Mouse (Mus musculus) liver, postnatal 0 days (tissue): ENCODE data around the gene Atxn10. TPM values are rescaled to one million over a fixed set of nuclear protein-coding genes. Genes with fewer than 3 reads are reported as not detected.
A peak's percentile ranks its signal among the peaks of the same experiment; 100 is the strongest.

Source experiments
- ATAC-seq: fragments of 200-750 bp; cut with Nextera tagmentation; 2 replicates; pipeline ENCODE4 v1.8.0; 2017; ENCODE audit warnings: mild to moderate bottlenecking, moderate library complexity
- DNase-seq: peaks from one replicate; pipeline ENCODE4 v3.0.0-alpha.2; 2016
- H3K27ac ChIP-seq: fragments of 300-500 bp; sonication (generic); 2 replicates; pipeline ENCODE4 v1.5.1; 2014; ENCODE audit warnings: antibody characterized with exemption, moderate library complexity, mild to moderate bottlenecking, low read depth
- H3K27me3 ChIP-seq: fragments of 300-500 bp; sonication (generic); 2 replicates; pipeline ENCODE4 v1.6.1; 2014; ENCODE audit warnings: low read length, control low read depth, mixed read lengths; ENCODE audit not compliant: insufficient read depth
- H3K36me3 ChIP-seq: fragments of 300-500 bp; sonication (generic); replicated peaks from 2 replicates; pipeline ENCODE4 v1.6.1; 2014; ENCODE audit warnings: mild to moderate bottlenecking, control low read depth, low read length, moderate library complexity, mixed read lengths; ENCODE audit not compliant: insufficient read depth
- H3K4me1 ChIP-seq: fragments of 300-500 bp; sonication (generic); 2 replicates; pipeline ENCODE4 v1.6.1; 2014; ENCODE audit warnings: antibody characterized with exemption, mild to moderate bottlenecking, control low read depth; ENCODE audit not compliant: insufficient read depth
- H3K4me2 ChIP-seq: fragments of 300-500 bp; sonication (generic); 2 replicates; pipeline ENCODE4 v1.6.1; 2014; ENCODE audit warnings: low read depth, mild to moderate bottlenecking, low read length, moderate library complexity, mixed read lengths
- H3K4me3 ChIP-seq: fragments of 300-500 bp; sonication (generic); 2 replicates; pipeline ENCODE4 v1.5.1; 2014; ENCODE audit warnings: low read depth, low read length
- H3K9ac ChIP-seq: fragments of 300-500 bp; sonication (generic); replicated peaks from 2 replicates; pipeline ENCODE4 v1.6.1; 2014; ENCODE audit warnings: mild to moderate bottlenecking, moderate library complexity
- H3K9me3 ChIP-seq: fragments of 300-500 bp; sonication (generic); 2 replicates; pipeline ENCODE4 v1.6.1; 2016; ENCODE audit warnings: mild to moderate bottlenecking, control low read depth, low read length, mixed read lengths
- CTCF ChIP-seq: sonication (generic); IDR thresholded peaks from 2 replicates; pipeline ENCODE4 v1.5.1; 2016; ENCODE audit warnings: antibody characterized with exemption, low read depth
- EP300 ChIP-seq: IDR thresholded peaks from 2 replicates; pipeline ENCODE4 v1.6.1; 2016; ENCODE audit warnings: antibody characterized with exemption, low read depth, mild to moderate bottlenecking
- WGBS: fragments of 180-500 bp; shearing (Covaris S2); extraction: QIAGEN DNeasy Blood & Tissue Kit; methylation state at CpG from one replicate; pipeline ENCODE4 v1.1.7; 2014; ENCODE audit not compliant: insufficient replicate concordance; 5-methylcytosine and 5-hydroxymethylcytosine counted together
- polyA plus RNA-seq: library from polyadenylated mRNA; unstranded; fragments of >200 nt; fragmentation: Nextera tagmentation; extraction: Ambion mirVana; gene quantifications from 2 replicates; pipeline ENCODE4 v1.2.1, GENCODE M21; 2015

Atxn10 gene
- polyA plus RNA-seq, 1 experiment from 2014 or later = 83.3 TPM

- H3K9ac ChIP-seq = no peak overlapping the region
- H3K27me3 ChIP-seq = no peaks in the 10 kb centered on the region
- WGBS = 81% methylated on average over 9 of the region's 9 CpGs
- H3K27ac ChIP-seq = no peak overlapping the region
- H3K9me3 ChIP-seq = peaks cover 2% of the 10 kb centered on the region; the same call in 1 of the 2 replicates
- no peaks in the 10 kb centered on the region for H3K36me3 ChIP-seq
- ATAC-seq = no peak
- H3K4me1 ChIP-seq = peaks cover 7% of the 10 kb centered on the region; the same call in 1 of the 2 replicates
- DNase-seq = no peak
- TF ChIP-seq CTCF = no peak
- TF ChIP-seq EP300 = no peak
- no peak overlapping the region for H3K4me3 ChIP-seq
- no peak overlapping the region for H3K4me2 ChIP-seq
Measured at GRCm38 (mm10) chr15:85298946-85299345, 37.1 kb upstream of the Atxn10 start.

- H3K36me3 ChIP-seq = no peaks in the 10 kb centered on the region
- ATAC-seq (no peak), DNase-seq (no peak)
- H3K4me2 ChIP-seq = no peak overlapping the region
- no peak overlapping the region for H3K9ac ChIP-seq
- no peaks in the 10 kb centered on the region; the same call in 1 of the 2 replicates for H3K4me1 ChIP-seq
- H3K27me3 ChIP-seq = no peaks in the 10 kb centered on the region
- peaks cover 5% of the 10 kb centered on the region; the same call in 1 of the 2 replicates for H3K9me3 ChIP-seq
- WGBS = 80% methylated on average over 4 of the region's 4 CpGs
- no peak for TF ChIP-seq CTCF
- no peak for TF ChIP-seq EP300
- no peak overlapping the region for H3K27ac ChIP-seq
- no peak overlapping the region for H3K4me3 ChIP-seq
Measured at GRCm38 (mm10) chr15:85303241-85303640, 32.8 kb upstream of the Atxn10 start.

GRCm38 (mm10) chr15:85303976-85304375, 32.1 kb upstream of the Atxn10 start:
- Histone ChIP-seq H3K9ac (no peak overlapping the region), H3K27ac (no peak overlapping the region), H3K9me3 (peaks cover 5% of the 10 kb centered on the region; the same call in 1 of the 2 replicates), H3K4me3 (no peak overlapping the region), H3K4me2 (no peak overlapping the region), H3K27me3 (no peaks in the 10 kb centered on the region), H3K4me1 (no peaks in the 10 kb centered on the region; the same call in 1 of the 2 replicates), H3K36me3 (no peaks in the 10 kb centered on the region)
- TF ChIP-seq EP300 (no peak), CTCF (no peak)
- 81% methylated on average over 4 of the region's 4 CpGs for whole genome bisulfite sequencing
- ATAC-seq (no peak), DNase-seq (no peak)

- Histone ChIP-seq H3K9me3 (peaks cover 5% of the 10 kb centered on the region; the same call in 1 of the 2 replicates), H3K36me3 (no peaks in the 10 kb centered on the region), H3K4me3 (no peak overlapping the region), H3K27me3 (no peaks in the 10 kb centered on the region), H3K4me2 (no peak overlapping the region), H3K27ac (no peak overlapping the region), H3K4me1 (no peaks in the 10 kb centered on the region; the same call in 1 of the 2 replicates), H3K9ac (no peak overlapping the region)
- no peak for DNase-seq
- no peak for TF ChIP-seq CTCF
- TF ChIP-seq EP300 = no peak
- 83% methylated on average over 2 of the region's 2 CpGs for WGBS
- ATAC-seq = no peak
Measured at GRCm38 (mm10) chr15:85307061-85307660, 28.9 kb upstream of the Atxn10 start.

GRCm38 (mm10) chr15:85311058-85311657, 24.9 kb upstream of the Atxn10 start:
- ATAC-seq (peak; percentile 48; the same call in 1 of the 2 replicates), DNase-seq (no peak)
- Histone ChIP-seq H3K9me3 (no peaks in the 10 kb centered on the region), H3K4me2 (peak overlapping the region; percentile 40), H3K27me3 (no peaks in the 10 kb centered on the region), H3K27ac (no peak overlapping the region), H3K36me3 (no peaks in the 10 kb centered on the region), H3K4me3 (no peak overlapping the region), H3K4me1 (peaks cover under 1% of the 10 kb centered on the region), H3K9ac (no peak overlapping the region)
- TF ChIP-seq EP300 (no peak), CTCF (no peak)
- WGBS = 62% methylated on average over 10 of the region's 10 CpGs

- Histone ChIP-seq H3K27me3 (no peaks in the 10 kb centered on the region), H3K36me3 (no peaks in the 10 kb centered on the region), H3K4me3 (no peak overlapping the region), H3K9ac (no peak overlapping the region), H3K4me1 (peaks cover 4% of the 10 kb centered on the region), H3K4me2 (no peak overlapping the region; the same call in 1 of the 2 replicates), H3K9me3 (no peaks in the 10 kb centered on the region), H3K27ac (no peak overlapping the region)
- DNase-seq = peak; percentile 76
- peak; percentile 61; the same call in 1 of the 2 replicates for ATAC-seq
- no peak for TF ChIP-seq EP300
- peak; percentile 90 for TF ChIP-seq CTCF
- WGBS = 45% methylated on average over 11 of the region's 13 CpGs
Measured at GRCm38 (mm10) chr15:85315378-85316025, 20.5 kb upstream of the Atxn10 start.
